Mouse (Mus musculus) ES-Bruce4 (cell line): ENCODE measurements around the gene Rasgef1b. TPM values are rescaled to one million over a fixed set of nuclear protein-coding genes. Genes with fewer than 3 reads are reported as not detected.

Source experiments
- H3K27ac ChIP-seq: 2 replicates; pipeline ENCODE4 v1.5.1; 2012; ENCODE audit warnings: low read length, inconsistent platforms; ENCODE audit not compliant: insufficient read depth
- H3K27me3 ChIP-seq: 2 replicates; pipeline ENCODE4 v1.6.1; 2012; ENCODE audit warnings: mild to moderate bottlenecking, low read length, inconsistent platforms; ENCODE audit not compliant: control insufficient read depth, poor library complexity, insufficient read depth, severe bottlenecking
- H3K36me3 ChIP-seq: 2 replicates; pipeline ENCODE4 v1.6.1; 2012; ENCODE audit warnings: inconsistent platforms, mild to moderate bottlenecking, low read length, moderate library complexity; ENCODE audit not compliant: control insufficient read depth, poor library complexity, insufficient read depth, severe bottlenecking
- H3K4me1 ChIP-seq: one replicate; pipeline ENCODE4 v1.8.1; 2011; ENCODE audit warnings: low read length; ENCODE audit not compliant: control insufficient read depth, insufficient read depth
- H3K4me3 ChIP-seq: 2 replicates; pipeline ENCODE4 v1.5.1; 2011; ENCODE audit warnings: low read depth, mild to moderate bottlenecking, low read length
- H3K9ac ChIP-seq: 2 replicates; pipeline ENCODE4 v1.6.1; 2012; ENCODE audit warnings: low read depth, mild to moderate bottlenecking, inconsistent platforms; ENCODE audit not compliant: poor library complexity, severe bottlenecking
- H3K9me3 ChIP-seq: replicated peaks from 2 replicates; pipeline ENCODE4 v1.6.1; 2012; ENCODE audit warnings: mild to moderate bottlenecking, low read length, inconsistent platforms; ENCODE audit not compliant: control insufficient read depth, poor library complexity, insufficient read depth, severe bottlenecking
- CTCF ChIP-seq: IDR thresholded peaks from one replicate; pipeline ENCODE4 v1.8.1; 2011; ENCODE audit warnings: low read depth, low read length
- EP300 ChIP-seq: IDR thresholded peaks from 2 replicates; pipeline ENCODE4 v1.6.1; 2011; ENCODE audit warnings: low read depth, low read length; ENCODE audit not compliant: insufficient read depth
- POLR2A ChIP-seq: IDR thresholded peaks from one replicate; pipeline ENCODE4 v1.8.1; 2011; ENCODE audit warnings: low read length; ENCODE audit not compliant: insufficient read depth
- polyA plus RNA-seq: library from polyadenylated mRNA; stranded (reverse); fragments of >200 nt; gene quantifications from 2 replicates; pipeline ENCODE4 v1.2.4, GENCODE M21; 2011; ENCODE audit warnings: low read depth; ENCODE audit not compliant: missing spikeins, insufficient read depth, insufficient read length

The Rasgef1b gene
- polyA plus RNA-seq, 1 experiment = 1.9 TPM

DNA sequence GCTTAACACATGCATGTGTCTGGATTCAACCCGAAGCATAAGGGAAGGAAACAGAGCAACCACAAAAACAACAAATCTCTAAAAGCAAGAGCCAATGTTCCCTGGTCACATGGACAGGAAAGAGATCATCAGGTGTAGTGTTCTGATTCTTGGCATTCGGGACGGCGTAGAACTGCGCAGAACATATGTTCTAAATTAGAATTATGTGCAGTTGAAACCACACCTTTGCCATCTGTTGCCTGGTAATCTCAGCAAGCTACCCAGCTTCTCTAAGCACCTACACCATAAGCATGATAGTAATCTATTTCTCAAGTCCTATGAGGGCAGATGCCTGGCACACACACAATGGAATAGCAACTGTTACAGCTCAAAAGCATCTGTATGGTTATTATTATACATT is 27.1 kb downstream of the Rasgef1b start:
- no peak for TF ChIP-seq EP300
- TF ChIP-seq CTCF = no peak
- no peak for TF ChIP-seq POLR2A
- H3K9ac ChIP-seq = no peak overlapping the region
- H3K27ac ChIP-seq = no peak overlapping the region
- H3K9me3 ChIP-seq = no peaks in the 10 kb centered on the region
- no peaks in the 10 kb centered on the region for H3K4me1 ChIP-seq
- H3K4me3 ChIP-seq = no peak overlapping the region
- no peaks in the 10 kb centered on the region for H3K36me3 ChIP-seq
- H3K27me3 ChIP-seq = no peaks in the 10 kb centered on the region; the same call in 1 of the 2 replicates

DNA sequence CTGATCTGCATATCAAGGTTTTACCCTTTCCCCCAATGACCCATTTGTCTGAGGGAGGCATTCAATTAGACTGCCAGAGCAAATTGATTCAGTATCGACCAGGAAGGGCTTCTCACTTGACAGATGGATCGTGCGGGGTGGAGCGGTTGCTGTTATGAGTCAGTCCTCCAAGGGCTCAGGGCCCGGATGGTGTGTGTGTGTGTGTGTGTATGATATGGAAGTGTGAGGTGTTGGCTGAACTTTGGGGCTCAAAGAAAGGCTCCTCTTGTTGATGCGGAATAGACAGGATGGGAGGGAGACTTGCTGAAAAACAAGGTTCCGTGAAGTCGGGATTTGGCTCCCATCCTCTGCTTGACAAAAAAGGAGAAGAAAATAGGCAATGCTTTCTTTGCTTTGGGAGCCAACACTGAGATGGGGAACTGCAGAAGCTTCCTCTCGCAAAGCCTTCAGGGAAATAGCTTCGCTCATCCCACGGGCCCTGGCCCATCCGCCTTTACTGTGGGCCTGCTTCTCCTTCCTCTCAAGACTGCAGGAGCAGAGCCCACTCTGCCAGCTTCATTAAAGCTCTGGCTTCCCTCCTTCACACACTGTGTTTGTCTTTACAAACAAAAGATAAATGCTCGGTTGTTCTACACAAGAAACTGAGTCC is 34.0 kb downstream of the Rasgef1b start:
- H3K9ac ChIP-seq = no peak overlapping the region
- no peaks in the 10 kb centered on the region for H3K36me3 ChIP-seq
- H3K27ac ChIP-seq = no peak overlapping the region
- TF ChIP-seq EP300 (no peak), CTCF (no peak), POLR2A (no peak)
- H3K9me3 ChIP-seq = no peaks in the 10 kb centered on the region
- H3K4me1 ChIP-seq = no peaks in the 10 kb centered on the region
- H3K27me3 ChIP-seq = no peaks in the 10 kb centered on the region; the same call in 1 of the 2 replicates
- H3K4me3 ChIP-seq = no peak overlapping the region

DNA sequence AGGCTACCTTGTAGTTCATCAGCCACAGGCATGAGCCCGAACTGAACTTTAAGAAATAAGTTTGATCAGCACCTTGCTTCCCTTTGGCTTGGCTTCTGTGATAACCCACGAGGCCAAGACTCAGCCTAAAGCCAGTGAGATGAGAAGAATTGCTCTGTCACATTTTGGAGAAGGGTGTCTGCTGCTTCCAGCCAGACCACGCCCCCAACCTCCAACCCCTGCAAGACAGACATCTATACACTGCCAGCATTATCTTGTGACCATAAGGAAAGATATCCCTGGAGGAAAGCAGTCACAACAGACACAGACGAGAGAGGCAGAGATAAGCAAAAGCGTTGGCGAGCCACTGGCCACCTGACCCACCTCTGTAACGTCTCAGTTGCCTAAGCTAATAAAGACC is 39.0 kb downstream of the Rasgef1b start:
- Histone ChIP-seq H3K27me3 (no peaks in the 10 kb centered on the region), H3K9me3 (no peaks in the 10 kb centered on the region)

DNA sequence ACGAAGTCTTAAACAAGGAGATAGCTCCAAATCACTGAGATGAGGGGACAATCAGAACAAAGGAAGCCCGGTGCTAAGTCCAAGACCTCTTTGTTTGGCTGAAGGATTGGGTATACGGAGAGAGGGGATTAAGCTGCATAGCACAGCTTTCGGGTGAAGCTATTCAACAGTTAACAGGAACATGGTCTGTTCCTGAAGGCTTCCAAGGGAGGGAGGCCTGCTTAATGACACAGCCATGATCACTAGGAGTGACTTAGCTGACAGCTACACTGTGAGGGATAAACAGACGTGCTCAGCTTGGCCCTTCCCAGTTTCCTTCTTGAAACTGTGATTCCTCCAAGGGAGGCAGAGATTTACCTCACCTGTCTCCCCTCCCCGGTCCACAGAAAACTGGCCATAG is 41.0 kb downstream of the Rasgef1b start:
- Histone ChIP-seq H3K4me1 (no peaks in the 10 kb centered on the region), H3K27me3 (no peaks in the 10 kb centered on the region), H3K27ac (no peak overlapping the region), H3K9me3 (no peaks in the 10 kb centered on the region), H3K4me3 (no peak overlapping the region), H3K36me3 (no peaks in the 10 kb centered on the region), H3K9ac (no peak overlapping the region)
- TF ChIP-seq CTCF (no peak), POLR2A (no peak), EP300 (no peak)

More for the DNA sequence above, 39.0 kb downstream of the Rasgef1b start:
- TF ChIP-seq EP300 = no peak
- TF ChIP-seq POLR2A = no peak
- TF ChIP-seq CTCF = no peak
- no peak overlapping the region for H3K27ac ChIP-seq
- no peaks in the 10 kb centered on the region for H3K36me3 ChIP-seq
- no peaks in the 10 kb centered on the region for H3K4me1 ChIP-seq
- no peak overlapping the region for H3K9ac ChIP-seq
- no peak overlapping the region for H3K4me3 ChIP-seq

DNA sequence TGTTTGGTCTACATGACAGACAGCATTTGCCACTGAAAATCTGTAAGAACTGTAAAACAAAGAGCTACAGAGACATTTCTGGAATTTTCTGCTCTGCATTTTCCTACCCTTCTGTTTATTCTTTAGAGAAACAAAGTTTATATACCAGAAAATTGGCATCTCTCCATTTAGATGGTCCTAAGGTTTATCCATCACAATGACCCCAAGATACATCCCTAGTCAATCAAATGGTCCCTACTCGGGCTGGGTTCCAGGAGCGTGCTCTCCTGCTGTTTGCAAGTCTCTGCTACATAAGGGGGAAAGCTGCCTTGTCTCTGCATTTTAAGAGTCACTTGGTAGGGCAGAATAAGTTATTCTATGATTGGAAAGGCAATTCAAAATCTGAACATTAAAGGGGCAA is 44.8 kb downstream of the Rasgef1b start:
- no peaks in the 10 kb centered on the region for H3K9me3 ChIP-seq
- H3K4me1 ChIP-seq = no peaks in the 10 kb centered on the region
- no peaks in the 10 kb centered on the region for H3K27me3 ChIP-seq
- H3K36me3 ChIP-seq = no peaks in the 10 kb centered on the region
- H3K4me3 ChIP-seq = no peak overlapping the region
- no peak for TF ChIP-seq POLR2A
- TF ChIP-seq CTCF = no peak
- TF ChIP-seq EP300 = no peak
- no peak overlapping the region for H3K9ac ChIP-seq
- no peak overlapping the region for H3K27ac ChIP-seq

DNA sequence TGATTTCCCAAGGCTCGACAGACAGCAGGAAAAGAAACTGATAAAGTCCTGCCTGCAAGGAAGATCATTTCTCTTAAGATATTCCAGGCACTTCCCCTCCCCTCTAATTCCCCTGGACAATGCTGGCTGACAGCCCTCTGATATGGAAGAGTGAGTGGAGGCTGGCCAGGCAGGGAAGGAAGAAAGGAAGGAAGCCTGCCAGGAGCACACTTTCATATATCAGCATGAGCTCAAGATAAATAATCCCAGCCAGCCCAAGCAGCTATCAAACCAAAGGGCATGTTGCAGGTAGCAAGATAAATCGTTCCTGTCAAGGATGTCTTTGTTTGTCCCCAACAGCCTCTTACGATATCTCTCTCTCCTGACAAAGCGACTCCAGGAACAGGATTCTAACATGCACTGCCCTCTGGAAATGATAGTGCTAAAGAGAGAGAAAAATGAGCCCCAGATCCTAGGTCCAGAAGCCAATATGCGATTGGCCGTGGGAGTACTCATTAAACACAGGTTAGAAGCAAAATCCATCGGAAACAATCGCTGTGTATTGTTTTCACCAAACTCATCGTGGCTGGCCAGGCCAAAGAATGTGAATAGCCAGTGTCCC is 58.8 kb downstream of the Rasgef1b start:
- Histone ChIP-seq H3K9me3 (no peaks in the 10 kb centered on the region), H3K27ac (no peak overlapping the region), H3K36me3 (no peaks in the 10 kb centered on the region), H3K4me1 (no peaks in the 10 kb centered on the region), H3K9ac (no peak overlapping the region), H3K4me3 (no peak overlapping the region), H3K27me3 (no peaks in the 10 kb centered on the region)
- TF ChIP-seq CTCF (no peak), EP300 (no peak), POLR2A (no peak)
